Mouse (Mus musculus) hindbrain, embryonic 15.5 days (tissue): Measurements from ENCODE around the gene Klhl32. TPM values are rescaled to one million over a fixed set of nuclear protein-coding genes. Genes with fewer than 3 reads are reported as not detected.
"Not testable (repeated sequence)": the region's sequence is repeated elsewhere in the genome, so short reads cannot be mapped to it uniquely, and the experiment has no call there.

ENCODE experiments used
- ATAC-seq: fragments of 200-750 bp; cut with Nextera tagmentation; 2 replicates; pipeline ENCODE4 v1.8.0; 2017; ENCODE audit warnings: low read depth, moderate number of reproducible peaks, moderate TSS enrichment; ENCODE audit not compliant: low FRiP score
- H3K27ac ChIP-seq: fragments of 300-500 bp; sonication (generic); replicated peaks from 2 replicates; pipeline ENCODE4 v1.5.1; 2015; ENCODE audit warnings: mild to moderate bottlenecking, inconsistent platforms
- H3K27me3 ChIP-seq: fragments of 300-500 bp; sonication (generic); 2 replicates; pipeline ENCODE4 v1.6.1; 2015; ENCODE audit warnings: control low read depth, inconsistent platforms
- H3K36me3 ChIP-seq: fragments of 300-500 bp; sonication (generic); 2 replicates; pipeline ENCODE4 v1.6.1; 2015; ENCODE audit warnings: control low read depth, inconsistent platforms
- H3K4me1 ChIP-seq: fragments of 300-500 bp; sonication (generic); replicated peaks from 2 replicates; pipeline ENCODE4 v1.6.1; 2015; ENCODE audit warnings: control low read depth, inconsistent platforms
- H3K4me2 ChIP-seq: fragments of 300-500 bp; sonication (generic); 2 replicates; pipeline ENCODE4 v1.6.1; 2015; ENCODE audit warnings: moderate library complexity, mild to moderate bottlenecking, inconsistent platforms
- H3K4me3 ChIP-seq: fragments of 300-500 bp; sonication (generic); 2 replicates; pipeline ENCODE4 v1.5.1; 2015; ENCODE audit warnings: mild to moderate bottlenecking, inconsistent platforms
- H3K9ac ChIP-seq: fragments of 300-500 bp; sonication (generic); 2 replicates; pipeline ENCODE4 v1.6.1; 2015; ENCODE audit warnings: inconsistent platforms
- H3K9me3 ChIP-seq: fragments of 300-500 bp; sonication (generic); 2 replicates; pipeline ENCODE4 v1.6.1; 2016; ENCODE audit warnings: control low read depth, inconsistent platforms
- WGBS: fragments of 180-500 bp; shearing (Covaris S2); methylation state at CpG from one replicate; pipeline ENCODE4 v1.1.7; 2015; 5-methylcytosine and 5-hydroxymethylcytosine counted together
- polyA plus RNA-seq: library from polyadenylated mRNA; unstranded; fragments of >200 nt; fragmentation: Nextera tagmentation; extraction: Ambion mirVana; gene quantifications from 2 replicates; pipeline ENCODE4 v1.2.1, GENCODE M21; 2015

Klhl32 gene
- 29.5 and 35.5 TPM in 2 replicates for polyA plus RNA-seq

GRCm38 (mm10) chr4:24850401-24851325, at the start of gene Klhl32:
Gene Klhl32 (minus strand): TSS chr4:24851124.
- peaks cover 33% of the 10 kb centered on the region for H3K4me1 ChIP-seq
- peak within 1 kb of the TSS; percentile 65 for H3K4me3 ChIP-seq
- H3K4me2 ChIP-seq, result peak within 1 kb of the TSS; percentile 61
- H3K9me3 ChIP-seq, result no peaks in the 10 kb centered on the region
- no peaks in the 10 kb centered on the region for H3K36me3 ChIP-seq
- H3K27me3 ChIP-seq, result no peaks in the 10 kb centered on the region
- ATAC-seq, result peak; percentile 96
- under 1% methylated on average over 58 of the region's 63 CpGs for WGBS
- peak within 1 kb of the TSS; percentile 63 for H3K9ac ChIP-seq
- H3K27ac ChIP-seq, result peak within 1 kb of the TSS; percentile 97

GRCm38 (mm10) chr4:24899146-24899545, 48.2 kb upstream of the Klhl32 start:
- peaks cover 10% of the 10 kb centered on the region for H3K4me1 ChIP-seq
- H3K4me3 ChIP-seq, result peak overlapping the region; percentile 100
- ATAC-seq, result no peak
- no peaks in the 10 kb centered on the region for H3K27me3 ChIP-seq
- H3K36me3 ChIP-seq, result peaks cover 23% of the 10 kb centered on the region
- H3K27ac ChIP-seq, result no peak overlapping the region
- peak overlapping the region; percentile 63 for H3K4me2 ChIP-seq
- no peaks in the 10 kb centered on the region for H3K9me3 ChIP-seq
- H3K9ac ChIP-seq, result peak overlapping the region; percentile 89; the same call in 1 of the 2 replicates
- 24% methylated on average over 4 of the region's 4 CpGs for WGBS

- ATAC-seq, result no peak; the same call in 1 of the 2 replicates
- 25% methylated on average over 8 of the region's 8 CpGs for WGBS
- H3K27ac ChIP-seq, result no peak overlapping the region
- H3K4me1 ChIP-seq, result peaks cover 10% of the 10 kb centered on the region
- H3K36me3 ChIP-seq, result peaks cover 22% of the 10 kb centered on the region
- no peaks in the 10 kb centered on the region for H3K9me3 ChIP-seq
- H3K27me3 ChIP-seq, result no peaks in the 10 kb centered on the region
- H3K4me3 ChIP-seq, result peak overlapping the region; percentile 100
- peak overlapping the region; percentile 63 for H3K4me2 ChIP-seq
- peak overlapping the region; percentile 89 for H3K9ac ChIP-seq
Measured at GRCm38 (mm10) chr4:24898636-24899035, 47.7 kb upstream of the Klhl32 start.

GRCm38 (mm10) chr4:24897851-24898515, 47.1 kb upstream of the Klhl32 start, which contains the start of gene Ndufaf4:
Gene Ndufaf4 (plus strand): TSS chr4:24898083.
- Histone ChIP-seq H3K4me2 (peak within 1 kb of the TSS; percentile 63), H3K27ac (peak within 1 kb of the TSS; percentile 83), H3K27me3 (no peaks in the 10 kb centered on the region), H3K36me3 (peaks cover 15% of the 10 kb centered on the region), H3K9ac (peak within 1 kb of the TSS; percentile 89), H3K4me3 (peak within 1 kb of the TSS; percentile 100), H3K4me1 (peaks cover 10% of the 10 kb centered on the region), H3K9me3 (no peaks in the 10 kb centered on the region)
- under 1% methylated on average over 58 of the region's 58 CpGs for WGBS
- ATAC-seq, result peak; percentile 99

- Histone ChIP-seq H3K9me3 (no peaks in the 10 kb centered on the region), H3K4me1 (peaks cover 10% of the 10 kb centered on the region), H3K4me3 (peak overlapping the region; percentile 100), H3K27ac (peak overlapping the region; percentile 64), H3K9ac (peak overlapping the region; percentile 50), H3K27me3 (no peaks in the 10 kb centered on the region), H3K36me3 (peaks cover 11% of the 10 kb centered on the region), H3K4me2 (peak overlapping the region; percentile 63)
- 17% methylated on average over 7 of the region's 7 CpGs for WGBS
- peak; percentile 44 for ATAC-seq
Measured at GRCm38 (mm10) chr4:24897351-24897750, 46.4 kb upstream of the Klhl32 start.

- H3K27me3 ChIP-seq, result no peaks in the 10 kb centered on the region
- peaks cover 7% of the 10 kb centered on the region for H3K36me3 ChIP-seq
- ATAC-seq, result no peak
- 2% methylated on average over 1 of the region's 1 CpGs for WGBS
- no peaks in the 10 kb centered on the region for H3K9me3 ChIP-seq
- H3K4me3 ChIP-seq, result peak overlapping the region; percentile 100; the same call in 1 of the 2 replicates
- H3K9ac ChIP-seq, result no peak overlapping the region
- H3K4me2 ChIP-seq, result peak overlapping the region; percentile 63
- no peak overlapping the region for H3K27ac ChIP-seq
- H3K4me1 ChIP-seq, result peaks cover 10% of the 10 kb centered on the region
Measured at GRCm38 (mm10) chr4:24896829-24897228, 45.9 kb upstream of the Klhl32 start.

GRCm38 (mm10) chr4:24894625-24895024, 43.7 kb upstream of the Klhl32 start:
- Histone ChIP-seq H3K4me3 (no peak overlapping the region), H3K4me2 (no peak overlapping the region), H3K4me1 (peaks cover 10% of the 10 kb centered on the region), H3K36me3 (no peaks in the 10 kb centered on the region), H3K9me3 (no peaks in the 10 kb centered on the region), H3K9ac (no peak overlapping the region), H3K27ac (no peak overlapping the region), H3K27me3 (no peaks in the 10 kb centered on the region)
- 77% methylated on average over 4 of the region's 4 CpGs for WGBS
- no peak for ATAC-seq

- not testable (repeated sequence) for H3K27ac ChIP-seq, H3K36me3 ChIP-seq, H3K4me2 ChIP-seq, H3K9me3 ChIP-seq, ATAC-seq, H3K9ac ChIP-seq, H3K4me3 ChIP-seq, H3K4me1 ChIP-seq, H3K27me3 ChIP-seq
- WGBS, result 68% methylated on average over 2 of the region's 2 CpGs
Measured at GRCm38 (mm10) chr4:24892293-24892692, 41.4 kb upstream of the Klhl32 start.

GRCm38 (mm10) chr4:24889386-24889785, 38.5 kb upstream of the Klhl32 start:
- not testable (repeated sequence) for H3K4me2 ChIP-seq, ATAC-seq, H3K9me3 ChIP-seq, H3K27me3 ChIP-seq, H3K4me3 ChIP-seq, H3K27ac ChIP-seq, H3K9ac ChIP-seq, H3K4me1 ChIP-seq, H3K36me3 ChIP-seq
- 35% methylated on average over 2 of the region's 2 CpGs for WGBS

GRCm38 (mm10) chr4:24869230-24869629, 18.3 kb upstream of the Klhl32 start:
- Histone ChIP-seq H3K4me2 (no peak overlapping the region), H3K27me3 (no peaks in the 10 kb centered on the region), H3K4me3 (no peak overlapping the region), H3K9ac (no peak overlapping the region), H3K27ac (no peak overlapping the region), H3K9me3 (no peaks in the 10 kb centered on the region), H3K36me3 (no peaks in the 10 kb centered on the region), H3K4me1 (no peaks in the 10 kb centered on the region)
- WGBS, result 80% methylated on average over 4 of the region's 4 CpGs
- ATAC-seq, result no peak

- H3K27ac ChIP-seq, result no peak overlapping the region
- WGBS, result 49% methylated on average over 6 of the region's 6 CpGs
- no peak overlapping the region for H3K9ac ChIP-seq
- no peaks in the 10 kb centered on the region for H3K36me3 ChIP-seq
- H3K4me3 ChIP-seq, result no peak overlapping the region
- no peaks in the 10 kb centered on the region for H3K9me3 ChIP-seq
- H3K4me1 ChIP-seq, result no peaks in the 10 kb centered on the region
- no peak for ATAC-seq
- H3K27me3 ChIP-seq, result no peaks in the 10 kb centered on the region
- no peak overlapping the region for H3K4me2 ChIP-seq
Measured at GRCm38 (mm10) chr4:24865691-24866090, 14.8 kb upstream of the Klhl32 start.

- peaks cover 33% of the 10 kb centered on the region for H3K4me1 ChIP-seq
- ATAC-seq, result no peak
- no peak overlapping the region for H3K4me3 ChIP-seq
- 76% methylated on average over 2 of the region's 2 CpGs for WGBS
- no peaks in the 10 kb centered on the region for H3K27me3 ChIP-seq
- no peak overlapping the region for H3K27ac ChIP-seq
- no peaks in the 10 kb centered on the region for H3K9me3 ChIP-seq
- H3K36me3 ChIP-seq, result no peaks in the 10 kb centered on the region
- H3K9ac ChIP-seq, result no peak overlapping the region
- H3K4me2 ChIP-seq, result no peak overlapping the region
Measured at GRCm38 (mm10) chr4:24847406-24847805, 3.5 kb downstream of the Klhl32 start.
